Mouse (Mus musculus) thymus, postnatal 14 days (tissue): Measurements from ENCODE around the gene Tnk2.
A peak's percentile ranks its signal among the peaks of the same experiment; 100 is the strongest.

ENCODE experiments used
- DNase-seq: peaks from one replicate; pipeline ENCODE4 v3.0.0; 2021

Gene Tnk2

GRCm38 (mm10) chr16:32660557-32661321, 17.1 kb downstream of the Tnk2 start:
- peak; percentile 33 for DNase-seq

- peak; percentile 35 for DNase-seq
Observed at GRCm38 (mm10) chr16:32661493-32661921, 17.8 kb downstream of the Tnk2 start.

- DNase-seq: no peak
Observed at GRCm38 (mm10) chr16:32662372-32662771, 18.7 kb downstream of the Tnk2 start.

GRCm38 (mm10) chr16:32663231-32663858, 19.7 kb downstream of the Tnk2 start:
- DNase-seq: peak; percentile 37

- DNase-seq: no peak
Observed at GRCm38 (mm10) chr16:32664211-32664610, 20.5 kb downstream of the Tnk2 start.

GRCm38 (mm10) chr16:32665851-32666665, 22.4 kb downstream of the Tnk2 start:
- no peak for DNase-seq

- no peak for DNase-seq
Observed at GRCm38 (mm10) chr16:32666671-32667551, 23.2 kb downstream of the Tnk2 start.

- no peak for DNase-seq
Observed at GRCm38 (mm10) chr16:32667552-32667872, 23.8 kb downstream of the Tnk2 start.

GRCm38 (mm10) chr16:32668030-32668429, 24.4 kb downstream of the Tnk2 start:
- DNase-seq: peak; percentile 89

GRCm38 (mm10) chr16:32668472-32668871, 24.8 kb downstream of the Tnk2 start:
- DNase-seq: peak; percentile 83

- DNase-seq: no peak
Observed at GRCm38 (mm10) chr16:32669243-32669642, 25.6 kb downstream of the Tnk2 start.

- DNase-seq: no peak
Observed at GRCm38 (mm10) chr16:32670354-32671124, 26.9 kb downstream of the Tnk2 start.

- no peak for DNase-seq
Observed at GRCm38 (mm10) chr16:32671206-32671887, 27.7 kb downstream of the Tnk2 start.

- no peak for DNase-seq
Observed at GRCm38 (mm10) chr16:32672250-32672649, 28.6 kb downstream of the Tnk2 start.

GRCm38 (mm10) chr16:32672861-32673560, 29.3 kb downstream of the Tnk2 start:
- DNase-seq: no peak

GRCm38 (mm10) chr16:32674121-32674740, 30.6 kb downstream of the Tnk2 start:
- DNase-seq: no peak

GRCm38 (mm10) chr16:32677040-32677700, 33.5 kb downstream of the Tnk2 start:
- DNase-seq: peak; percentile 2

- peak; percentile 2 for DNase-seq
Observed at GRCm38 (mm10) chr16:32677903-32678302, 34.2 kb downstream of the Tnk2 start.

- no peak for DNase-seq
Observed at GRCm38 (mm10) chr16:32678812-32679211, 35.1 kb downstream of the Tnk2 start.
